30 mouse cellular contexts compared by ENCODE assay signal in the genomic region with DNA sequence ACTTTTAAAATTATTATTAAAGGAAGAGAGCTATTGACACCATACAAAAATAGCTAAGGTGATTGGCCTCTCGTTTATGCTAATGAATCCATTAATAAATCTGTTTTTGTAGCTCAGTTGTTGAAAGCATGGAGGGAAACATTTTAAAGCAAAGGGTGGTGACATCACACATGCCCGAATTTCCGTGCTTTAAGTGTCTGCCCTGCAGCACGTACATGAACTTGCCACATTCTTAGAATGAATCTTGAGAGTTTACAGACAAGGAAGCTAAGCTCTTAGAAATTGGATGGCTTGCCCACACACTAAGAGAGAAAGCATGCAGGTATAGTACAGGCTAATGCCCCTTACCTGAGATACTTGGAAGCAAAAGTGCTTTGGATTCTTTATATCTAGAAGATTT. TPM values are rescaled to one million over a fixed set of nuclear protein-coding genes. Genes with fewer than 3 reads are reported as not detected.
DNase-seq lines count a peak whose midpoint lies in the region; ATAC-seq and TF ChIP-seq lines count a peak whose summit lies in the region.
"Had no signal": no experiment of that assay in that cellular context is flagged by ENCODE, and none has a peak within 500 bp of the region (broad histone marks: within the 10 kb centered on the region; RNA-seq: fewer than 3 reads in every experiment).

No protein-coding gene starts in this region.

- in situ Hi-C loops in CH12.LX (cut with MboI; ENCODE audit: low pct_ligation_motif_present, low pct_unique_long_range_greater_than_20kb, low sequenced_read_pairs) = no loop called here

- no peak for TF ChIP-seq CTCF in CH12.LX (conservative IDR thresholded peaks at IDR 0.05 in 1 of 2, IDR thresholded peaks at IDR 0.05 in 1 of 2; ENCODE audit: low read depth in 2 of 2, low read length in 2 of 2)

- H3K27ac ChIP-seq in lung, embryonic 16.5 days (ENCODE audit: low read length) = no peak overlapping the region
- no peak overlapping the region for H3K27ac ChIP-seq in CH12.LX (ENCODE audit: insufficient read depth, low read depth)
- no peak overlapping the region for H3K27ac ChIP-seq in forebrain, embryonic 13.5 days
- H3K27ac ChIP-seq: forebrain, embryonic 10.5 days; gastrocnemius, adult 2 months; heart, embryonic 15.5 days; hindbrain, embryonic 10.5 days; hindbrain, embryonic 13.5 days had no signal

- peak; percentile 41; the same call in 1 of the 2 replicates for ATAC-seq in lung, embryonic 16.5 days (ENCODE audit: low read depth)
- ATAC-seq in inflammation-experienced regulatory T-cells, adult 6 months = peak; percentile 63
- ATAC-seq in forebrain, embryonic 13.5 days = no peak
- ATAC-seq: forebrain, embryonic 14.5 days; forebrain, postnatal 0 days; hindbrain, embryonic 16.5 days; Patski had no signal

- 62% methylated on average over 4 of the region's 4 CpGs for WGBS in lung, embryonic 16.5 days
- WGBS in forebrain, embryonic 13.5 days = 87% methylated on average over 4 of the region's 4 CpGs

- H3K27me3 ChIP-seq in lung, embryonic 16.5 days (ENCODE audit: control insufficient read depth, insufficient read depth, low read depth, low read length) = no peaks in the 10 kb centered on the region
- H3K27me3 ChIP-seq in CH12.LX (replicated peaks) = no peaks in the 10 kb centered on the region
- H3K27me3 ChIP-seq in forebrain, embryonic 13.5 days = no peaks in the 10 kb centered on the region
- H3K27me3 ChIP-seq: hindbrain, embryonic 13.5 days; Patski had no signal

- no peak for TF ChIP-seq RAD21 in CH12.LX (IDR thresholded peaks at IDR 0.05; ENCODE audit: low read depth, low read length)

- no peak for DNase-seq in lung, postnatal 36 days
- peak; percentile 39 for DNase-seq in CD4-positive helper T cell, adult 2 months (ENCODE audit: low read depth, low spot score)
- peak; percentile 60 for DNase-seq in CH12.LX (ENCODE audit: extremely low read depth)
- no peak for DNase-seq in embryo, embryonic 9.5 days (ENCODE audit: extremely low spot score)
- no peak for DNase-seq in cerebellum, postnatal 25 days
- DNase-seq: adrenal gland, postnatal 14 days; cerebellum, adult 11 months; cerebellum, adult 2 months; cerebellum, adult 9-11 months; cerebellum, postnatal 36 days; embryo, embryonic 11 days; forebrain, postnatal 0 days; gastrocnemius, adult 2 months; gastrocnemius, postnatal 14 days; heart, adult 18-20 months; heart, postnatal 10 days; heart, postnatal 36 days; kidney, adult 11 months had no signal

- no peak overlapping the region for H3K9ac ChIP-seq in lung, embryonic 16.5 days (ENCODE audit: low read length)
- no peak overlapping the region for H3K9ac ChIP-seq in CH12.LX (ENCODE audit: insufficient read depth, low read depth)
- H3K9ac ChIP-seq in forebrain, embryonic 13.5 days = no peak overlapping the region
- H3K9ac ChIP-seq: forebrain, postnatal 0 days; heart, embryonic 12.5 days; heart, embryonic 15.5 days; hindbrain, embryonic 13.5 days had no signal

- H3K36me3 ChIP-seq in lung, embryonic 16.5 days (ENCODE audit: control insufficient read depth, insufficient read depth, low read length) = no peaks in the 10 kb centered on the region
- H3K36me3 ChIP-seq in CH12.LX (replicated peaks in 1 of 2; ENCODE audit: control insufficient read depth in 1 of 2, insufficient read depth in 1 of 2, low read length in 1 of 2) = peaks cover 0 to 47% of the 10 kb centered on the region in 2 experiments
- H3K36me3 ChIP-seq in forebrain, embryonic 13.5 days (ENCODE audit: poor library complexity, severe bottlenecking) = no peaks in the 10 kb centered on the region
- H3K36me3 ChIP-seq: forebrain, embryonic 10.5 days; heart, embryonic 12.5 days; heart, embryonic 15.5 days; hindbrain, embryonic 10.5 days; hindbrain, embryonic 13.5 days had no signal

- no peak overlapping the region for H3K4me2 ChIP-seq in lung, embryonic 16.5 days (ENCODE audit: low read depth, low read length)
- H3K4me2 ChIP-seq in CH12.LX (ENCODE audit: insufficient read depth, low read depth, poor library complexity, severe bottlenecking) = peak overlapping the region; percentile 10
- no peak overlapping the region for H3K4me2 ChIP-seq in forebrain, embryonic 13.5 days
- H3K4me2 ChIP-seq: heart, embryonic 12.5 days; heart, embryonic 15.5 days; hindbrain, embryonic 13.5 days had no signal

- no peaks in the 10 kb centered on the region for H3K4me1 ChIP-seq in lung, embryonic 16.5 days (replicated peaks; ENCODE audit: control insufficient read depth, insufficient read depth, low read length)
- H3K4me1 ChIP-seq in CH12.LX (ENCODE audit: control insufficient read depth in 1 of 2, insufficient read depth in 2 of 2) = peaks cover 8 to 24% of the 10 kb centered on the region in 2 experiments
- 0 out of 2 replicates have a peak, but pooled peaks cover 5% of the 10 kb centered on the region for H3K4me1 ChIP-seq in forebrain, embryonic 13.5 days
- H3K4me1 ChIP-seq: heart, embryonic 12.5 days; heart, embryonic 15.5 days; hindbrain, embryonic 10.5 days; hindbrain, embryonic 13.5 days had no signal

- no peaks in the 10 kb centered on the region for H3K9me3 ChIP-seq in lung, embryonic 16.5 days (ENCODE audit: control insufficient read depth, low read length)
- peaks cover 14% of the 10 kb centered on the region for H3K9me3 ChIP-seq in CH12.LX (replicated peaks; ENCODE audit: low read length)
- no peaks in the 10 kb centered on the region for H3K9me3 ChIP-seq in forebrain, embryonic 13.5 days (replicated peaks)
- H3K9me3 ChIP-seq: forebrain, embryonic 10.5 days; G1E; heart, embryonic 15.5 days; hindbrain, embryonic 10.5 days; hindbrain, embryonic 13.5 days had no signal

- dilution Hi-C loops in CH12.LX (cut with MboI; ENCODE audit: extremely low pct_ligation_motif_present, extremely low pct_unique_long_range_greater_than_20kb, low sequenced_read_pairs) = no loop called here

- no peaks in the 10 kb centered on the region for H3K79me2 ChIP-seq in CH12.LX (replicated peaks; ENCODE audit: control insufficient read depth, extremely low read depth, insufficient read depth, poor library complexity, severe bottlenecking)

- TF ChIP-seq POLR2A in CH12.LX (IDR thresholded peaks at IDR 0.05; ENCODE audit: low read depth, low read length) = no peak

- no peak overlapping the region for H3K4me3 ChIP-seq in lung, embryonic 16.5 days (ENCODE audit: low read length)
- no peak overlapping the region for H3K4me3 ChIP-seq in CH12.LX (replicated peaks in 1 of 3; ENCODE audit: low read depth in 2 of 3, low read length in 2 of 3, poor library complexity in 1 of 3)
- no peak overlapping the region for H3K4me3 ChIP-seq in forebrain, embryonic 13.5 days
- H3K4me3 ChIP-seq: forebrain, embryonic 10.5 days; gastrocnemius, adult 2 months; heart, embryonic 12.5 days; heart, embryonic 15.5 days; hindbrain, embryonic 10.5 days; hindbrain, embryonic 13.5 days had no signal

- no peak for TF ChIP-seq EP300 in CH12.LX (IDR thresholded peaks at IDR 0.05; ENCODE audit: low read length)

TF ChIP-seq in CH12.LX, 34 proteins besides CTCF, POLR2A, EP300 and RAD21:
- 0 out of 2 replicates have a peak, but pooled peaks have one; percentile 3 for TF ChIP-seq UBTF (IDR thresholded peaks at IDR 0.05; ENCODE audit: low read depth, low read length)
- TF ChIP-seq ZNF384 (IDR thresholded peaks at IDR 0.05; ENCODE audit: low read depth, low read length) = no peak
- TF ChIP-seq MAX (IDR thresholded peaks at IDR 0.05; ENCODE audit: low read length) = no peak
- no peak for TF ChIP-seq ETS1 (conservative IDR thresholded peaks at IDR 0.05; ENCODE audit: low read depth, low read length)
- no peak for TF ChIP-seq USF2 (conservative IDR thresholded peaks at IDR 0.05; ENCODE audit: low read depth, low read length)
- no peak for TF ChIP-seq NELFE (IDR thresholded peaks at IDR 0.05; ENCODE audit: low read depth, low read length)
- 0 out of 2 replicates have a peak, but pooled peaks have one; percentile 1 for TF ChIP-seq TBP (conservative IDR thresholded peaks at IDR 0.05; ENCODE audit: low read depth, low read length)
- 0 out of 2 replicates have a peak, but pooled peaks have one; percentile 7 for TF ChIP-seq CHD1 (IDR thresholded peaks at IDR 0.05; ENCODE audit: low read depth, low read length)
- no peak for TF ChIP-seq E2F4 (IDR thresholded peaks at IDR 0.05; ENCODE audit: insufficient replicate concordance, low read depth, low read length)
- no peak for TF ChIP-seq POLR2AphosphoS2 (IDR thresholded peaks at IDR 0.05; ENCODE audit: low read depth, low read length)
- no peak for TF ChIP-seq MEF2A (IDR thresholded peaks at IDR 0.05; ENCODE audit: borderline replicate concordance, low read depth, low read length)
- TF ChIP-seq CHD2 (IDR thresholded peaks at IDR 0.05; ENCODE audit: low read length) = no peak
- no peak for TF ChIP-seq TCF12 (IDR thresholded peaks at IDR 0.05; ENCODE audit: low read depth, low read length)
- TF ChIP-seq MAZ (IDR thresholded peaks at IDR 0.05; ENCODE audit: low read depth, low read length) = no peak
- TF ChIP-seq JUN (IDR thresholded peaks at IDR 0.05; ENCODE audit: insufficient read depth, low read depth, low read length) = no peak
- no peak for TF ChIP-seq MYC (IDR thresholded peaks at IDR 0.05; ENCODE audit: low read depth, low read length)
- TF ChIP-seq ELF1 (IDR thresholded peaks at IDR 0.05; ENCODE audit: low read depth, low read length) = 0 out of 2 replicates have a peak, but pooled peaks have one; percentile 4

RNA-seq across cellular contexts. Expression of gene Runx1, which starts 58.1 kb away (rescaled TPM):
- polyA plus RNA-seq in lung, embryonic 16.5 days (2015; fragmentation: Nextera tagmentation; extraction: Ambion mirVana) = 9.4 and 10.9 TPM in 2 replicates
- total RNA-seq in CH12.LX (2012; rRNA removed) (4.7 and 5.9 TPM in 2 replicates), CH12.LX (2014; rRNA removed) (3.1 and 3.2 TPM in 2 replicates)
- polyA plus RNA-seq in CH12.LX (2012; ENCODE audit: insufficient read length, low read depth) = 9.1 and 10.9 TPM in 2 replicates
- 10 to 100 TPM; 28.0 to 47.0 (median 44.5) TPM for polyA plus RNA-seq in inflammation-experienced regulatory T-cells, adult 6 months (2017; shearing (Covaris generic))
- polyA plus RNA-seq in forebrain, embryonic 13.5 days (2015; fragmentation: Nextera tagmentation; extraction: Ambion mirVana) = 0.29 and 0.30 TPM in 2 replicates

Comparison
In these comparisons a context has a peak if more than half of its experiments do, and no peak if none do; other contexts are left out.
1. DNase-seq: peak in CD4-positive helper T cell, adult 2 months (single experiment) and CH12.LX (single experiment); none in lung, postnatal 36 days (single experiment), embryo, embryonic 9.5 days (single experiment) and cerebellum, postnatal 25 days (0 of 2).